Mouse (Mus musculus) forebrain, embryonic 14.5 days (tissue): ENCODE results near the gene H1foo. TPM values are rescaled to one million over a fixed set of nuclear protein-coding genes. Genes with fewer than 3 reads are reported as not detected.

Experiments used
- ATAC-seq: fragments of 200-750 bp; cut with Nextera tagmentation; 2 replicates; pipeline ENCODE4 v1.8.0; 2017; ENCODE audit warnings: mild to moderate bottlenecking, moderate library complexity
- DNase-seq: peaks from one replicate; pipeline ENCODE4 v3.0.0-alpha.2; 2015; ENCODE audit warnings: low spot score
- H3K27ac ChIP-seq: fragments of 300-500 bp; sonication (generic); 2 replicates; pipeline ENCODE4 v1.5.1; 2014; ENCODE audit warnings: low read depth, mild to moderate bottlenecking, control low read depth, low read length, moderate library complexity
- H3K27me3 ChIP-seq: fragments of 300-500 bp; sonication (generic); replicated peaks from 2 replicates; pipeline ENCODE4 v1.6.1; 2014; ENCODE audit warnings: low read length, control low read depth, mixed read lengths; ENCODE audit not compliant: control insufficient read depth, insufficient read depth
- H3K36me3 ChIP-seq: fragments of 300-500 bp; sonication (generic); 2 replicates; pipeline ENCODE4 v1.6.1; 2014; ENCODE audit warnings: low read length, control low read depth; ENCODE audit not compliant: control insufficient read depth, insufficient read depth
- H3K4me1 ChIP-seq: fragments of 300-500 bp; sonication (generic); 2 replicates; pipeline ENCODE4 v1.6.1; 2014; ENCODE audit warnings: antibody characterized with exemption, low read length, control low read depth; ENCODE audit not compliant: control insufficient read depth, insufficient read depth
- H3K4me2 ChIP-seq: fragments of 300-500 bp; sonication (generic); 2 replicates; pipeline ENCODE4 v1.6.1; 2014; ENCODE audit warnings: mild to moderate bottlenecking, control low read depth, low read length
- H3K4me3 ChIP-seq: fragments of 300-500 bp; sonication (generic); 2 replicates; pipeline ENCODE4 v1.5.1; 2014; ENCODE audit warnings: low read depth, low read length, control low read depth
- H3K9ac ChIP-seq: fragments of 300-500 bp; sonication (generic); 2 replicates; pipeline ENCODE4 v1.6.1; 2014; ENCODE audit warnings: mild to moderate bottlenecking, low read length, control low read depth, moderate library complexity
- H3K9me3 ChIP-seq: fragments of 300-500 bp; sonication (generic); replicated peaks from 2 replicates; pipeline ENCODE4 v1.6.1; 2016; ENCODE audit warnings: low read length, control low read depth, mixed read lengths; ENCODE audit not compliant: control insufficient read depth
- WGBS: fragments of 180-500 bp; shearing (Covaris S2); extraction: QIAGEN DNeasy Blood & Tissue Kit; methylation state at CpG from one replicate; pipeline ENCODE4 v1.1.7; 2014; 5-methylcytosine and 5-hydroxymethylcytosine counted together
- polyA plus RNA-seq: library from polyadenylated mRNA; unstranded; fragments of >200 nt; fragmentation: Nextera tagmentation; extraction: Ambion mirVana; gene quantifications from 2 replicates; pipeline ENCODE4 v1.2.1, GENCODE M21; 2014

The H1foo gene
- polyA plus RNA-seq, 1 experiment from 2014 or later = not detected

GRCm38 (mm10) chr6:115916611-115917010 lies 28.1 kb upstream of the H1foo start:
- H3K4me1 ChIP-seq = peaks cover 30% of the 10 kb centered on the region
- no peaks in the 10 kb centered on the region for H3K9me3 ChIP-seq
- no peak overlapping the region for H3K9ac ChIP-seq
- no peak overlapping the region for H3K4me2 ChIP-seq
- no peak for ATAC-seq
- H3K36me3 ChIP-seq = peaks cover 2% of the 10 kb centered on the region; the same call in 1 of the 2 replicates
- no peak for DNase-seq
- H3K4me3 ChIP-seq = no peak overlapping the region
- WGBS = 91% methylated on average over 5 of the region's 5 CpGs
- H3K27ac ChIP-seq = 0 out of 2 replicates have a peak overlapping the region, but pooled peaks have one; percentile 21
- H3K27me3 ChIP-seq = no peaks in the 10 kb centered on the region

GRCm38 (mm10) chr6:115918615-115919014 lies 26.1 kb upstream of the H1foo start:
- H3K27ac ChIP-seq = no peak overlapping the region
- H3K9ac ChIP-seq = no peak overlapping the region
- no peak overlapping the region for H3K4me2 ChIP-seq
- H3K36me3 ChIP-seq = peaks cover 2% of the 10 kb centered on the region; the same call in 1 of the 2 replicates
- no peaks in the 10 kb centered on the region for H3K9me3 ChIP-seq
- WGBS = 89% methylated on average over 1 of the region's 1 CpGs
- no peak overlapping the region for H3K4me3 ChIP-seq
- no peaks in the 10 kb centered on the region for H3K27me3 ChIP-seq
- ATAC-seq (no peak), DNase-seq (no peak)
- peaks cover 24% of the 10 kb centered on the region for H3K4me1 ChIP-seq

- no peaks in the 10 kb centered on the region for H3K9me3 ChIP-seq
- H3K36me3 ChIP-seq = peaks cover 2% of the 10 kb centered on the region; the same call in 1 of the 2 replicates
- H3K4me2 ChIP-seq = no peak overlapping the region
- DNase-seq (no peak), ATAC-seq (no peak)
- 94% methylated on average over 5 of the region's 5 CpGs for WGBS
- H3K27ac ChIP-seq = no peak overlapping the region
- H3K4me1 ChIP-seq = peaks cover 12% of the 10 kb centered on the region
- no peak overlapping the region for H3K9ac ChIP-seq
- H3K4me3 ChIP-seq = no peak overlapping the region
- no peaks in the 10 kb centered on the region for H3K27me3 ChIP-seq
Measured at GRCm38 (mm10) chr6:115919876-115920275, 24.9 kb upstream of the H1foo start.

GRCm38 (mm10) chr6:115924829-115925228 lies 19.9 kb upstream of the H1foo start:
- H3K36me3 ChIP-seq = no peaks in the 10 kb centered on the region
- no peak overlapping the region for H3K4me3 ChIP-seq
- no peaks in the 10 kb centered on the region for H3K9me3 ChIP-seq
- H3K4me1 ChIP-seq = peaks cover 23% of the 10 kb centered on the region
- 65% methylated on average over 6 of the region's 6 CpGs for WGBS
- no peak overlapping the region for H3K4me2 ChIP-seq
- H3K27me3 ChIP-seq = no peaks in the 10 kb centered on the region
- no peak overlapping the region for H3K27ac ChIP-seq
- DNase-seq (no peak), ATAC-seq (no peak)
- no peak overlapping the region for H3K9ac ChIP-seq

- H3K4me3 ChIP-seq = no peak overlapping the region
- ATAC-seq = no peak
- peak overlapping the region; percentile 86; the same call in 1 of the 2 replicates for H3K27ac ChIP-seq
Measured at GRCm38 (mm10) chr6:115926416-115926815, 18.3 kb upstream of the H1foo start.

GRCm38 (mm10) chr6:115927292-115928242 lies 17.2 kb upstream of the H1foo start:
- Histone ChIP-seq H3K4me2 (no peak overlapping the region), H3K27me3 (no peaks in the 10 kb centered on the region), H3K9ac (no peak overlapping the region), H3K9me3 (no peaks in the 10 kb centered on the region), H3K4me3 (no peak overlapping the region), H3K36me3 (no peaks in the 10 kb centered on the region), H3K4me1 (peaks cover 23% of the 10 kb centered on the region), H3K27ac (peak overlapping the region; percentile 86)
- peak; percentile 81 for DNase-seq
- WGBS = 46% methylated on average over 10 of the region's 10 CpGs
- peak; percentile 74 for ATAC-seq

More at GRCm38 (mm10) chr6:115926416-115926815, 18.3 kb upstream of the H1foo start:
- 39% methylated on average over 10 of the region's 10 CpGs for WGBS
- H3K9me3 ChIP-seq = no peaks in the 10 kb centered on the region
- H3K9ac ChIP-seq = no peak overlapping the region
- peak; percentile 42 for DNase-seq
- no peak overlapping the region for H3K4me2 ChIP-seq
- H3K27me3 ChIP-seq = no peaks in the 10 kb centered on the region
- peaks cover 23% of the 10 kb centered on the region for H3K4me1 ChIP-seq
- H3K36me3 ChIP-seq = no peaks in the 10 kb centered on the region

GRCm38 (mm10) chr6:115930018-115930417 lies 14.7 kb upstream of the H1foo start:
- Histone ChIP-seq H3K9me3 (no peaks in the 10 kb centered on the region), H3K27me3 (no peaks in the 10 kb centered on the region), H3K4me2 (no peak overlapping the region), H3K36me3 (no peaks in the 10 kb centered on the region), H3K4me3 (no peak overlapping the region), H3K9ac (no peak overlapping the region), H3K4me1 (peaks cover 23% of the 10 kb centered on the region), H3K27ac (no peak overlapping the region)
- ATAC-seq = no peak
- 82% methylated on average over 5 of the region's 5 CpGs for WGBS
- DNase-seq = no peak

- ATAC-seq = no peak
- Histone ChIP-seq H3K27ac (no peak within 1 kb of the TSS), H3K4me2 (no peak within 1 kb of the TSS), H3K36me3 (no peaks in the 10 kb centered on the region), H3K4me3 (no peak within 1 kb of the TSS), H3K9ac (no peak within 1 kb of the TSS), H3K27me3 (no peaks in the 10 kb centered on the region), H3K9me3 (no peaks in the 10 kb centered on the region), H3K4me1 (peaks cover 13% of the 10 kb centered on the region)
- no peak for DNase-seq
- WGBS = 86% methylated on average over 14 of the region's 14 CpGs
Measured at GRCm38 (mm10) chr6:115931639-115932038, 13.1 kb upstream of the H1foo start, which contains the start of gene Rho. TSS of gene Rho (plus strand) at chr6:115931748.

GRCm38 (mm10) chr6:115932391-115932790 lies 12.3 kb upstream of the H1foo start:
- H3K4me3 ChIP-seq = no peak overlapping the region
- H3K36me3 ChIP-seq = no peaks in the 10 kb centered on the region
- no peak for DNase-seq
- no peak overlapping the region for H3K9ac ChIP-seq
- 94% methylated on average over 3 of the region's 3 CpGs for WGBS
- peaks cover 5% of the 10 kb centered on the region for H3K4me1 ChIP-seq
- H3K9me3 ChIP-seq = no peaks in the 10 kb centered on the region
- H3K4me2 ChIP-seq = no peak overlapping the region
- H3K27ac ChIP-seq = no peak overlapping the region
- no peaks in the 10 kb centered on the region for H3K27me3 ChIP-seq
- no peak for ATAC-seq
